Mouse (Mus musculus): ENCODE measurements around the gene Adamts12.

GRCm38 (mm10) chr15:11064160-11064557, 431 bp upstream of the Adamts12 start:
- TF ChIP-seq POLR2A (IDR thresholded peaks at IDR 0.05; ENCODE audit: borderline replicate concordance, insufficient read depth, low read length) = no peak
- no peak for TF ChIP-seq CTCF (IDR thresholded peaks at IDR 0.05; ENCODE audit: borderline replicate concordance, insufficient read depth, low read depth, low read length)

Measured in cerebellum, adult 2 months (tissue).